Mouse (Mus musculus) hindbrain, embryonic 16.5 days (tissue): Measurements from ENCODE around the gene Tfpt. TPM values are rescaled to one million over a fixed set of nuclear protein-coding genes. Genes with fewer than 3 reads are reported as not detected.

ENCODE experiments used
- ATAC-seq: fragments of 200-750 bp; cut with Nextera tagmentation; 2 replicates; pipeline ENCODE4 v1.8.0; 2017; ENCODE audit warnings: moderate TSS enrichment, moderate library complexity
- H3K27ac ChIP-seq: fragments of 300-500 bp; sonication (generic); 2 replicates; pipeline ENCODE4 v1.5.1; 2014; ENCODE audit warnings: low read depth, mild to moderate bottlenecking, control low read depth, low read length, moderate library complexity
- H3K27me3 ChIP-seq: fragments of 300-500 bp; sonication (generic); replicated peaks from 2 replicates; pipeline ENCODE4 v1.6.1; 2014; ENCODE audit warnings: low read length; ENCODE audit not compliant: control insufficient read depth, insufficient read depth
- H3K36me3 ChIP-seq: fragments of 300-500 bp; sonication (generic); 2 replicates; pipeline ENCODE4 v1.6.1; 2014; ENCODE audit warnings: mild to moderate bottlenecking, low read length, moderate library complexity, mixed read lengths; ENCODE audit not compliant: control insufficient read depth, insufficient read depth
- H3K4me1 ChIP-seq: fragments of 300-500 bp; sonication (generic); 2 replicates; pipeline ENCODE4 v1.6.1; 2014; ENCODE audit warnings: low read depth, low read length; ENCODE audit not compliant: control insufficient read depth, insufficient read depth
- H3K4me2 ChIP-seq: fragments of 300-500 bp; sonication (generic); 2 replicates; pipeline ENCODE4 v1.6.1; 2014; ENCODE audit warnings: mild to moderate bottlenecking, low read length, control low read depth, moderate library complexity
- H3K4me3 ChIP-seq: fragments of 300-500 bp; sonication (generic); 2 replicates; pipeline ENCODE4 v1.5.1; 2014; ENCODE audit warnings: mild to moderate bottlenecking, low read length, control low read depth, moderate library complexity
- H3K9ac ChIP-seq: fragments of 300-500 bp; sonication (generic); 2 replicates; pipeline ENCODE4 v1.6.1; 2014; ENCODE audit warnings: low read depth, mild to moderate bottlenecking, control low read depth, low read length, moderate library complexity
- H3K9me3 ChIP-seq: fragments of 300-500 bp; sonication (generic); 2 replicates; pipeline ENCODE4 v1.6.1; 2014; ENCODE audit warnings: mild to moderate bottlenecking, low read length, moderate library complexity; ENCODE audit not compliant: control insufficient read depth
- WGBS: fragments of 180-500 bp; shearing (Covaris S2); extraction: QIAGEN DNeasy Blood & Tissue Kit; methylation state at CpG from one replicate; pipeline ENCODE4 v1.1.7; 2014; 5-methylcytosine and 5-hydroxymethylcytosine counted together
- polyA plus RNA-seq: library from polyadenylated mRNA; unstranded; fragments of >200 nt; fragmentation: Nextera tagmentation; extraction: Ambion mirVana; gene quantifications from 2 replicates; pipeline ENCODE4 v1.2.1, GENCODE M21; 2015

Gene Tfpt
- polyA plus RNA-seq, 1 experiment from 2014 or later = 39.6 TPM

GRCm38 (mm10) chr7:3630478-3630815 is 718 bp upstream of the Tfpt start:
- Histone ChIP-seq H3K4me3 (peak overlapping the region; percentile 62), H3K27ac (no peak overlapping the region), H3K36me3 (peaks cover 12% of the 10 kb centered on the region; the same call in 1 of the 2 replicates), H3K9ac (peak overlapping the region; percentile 76), H3K9me3 (no peaks in the 10 kb centered on the region), H3K27me3 (no peaks in the 10 kb centered on the region), H3K4me2 (peak overlapping the region; percentile 97), H3K4me1 (peaks cover 25% of the 10 kb centered on the region)
- 58% methylated on average over 3 of the region's 3 CpGs for WGBS
- peak; percentile 6; the same call in 1 of the 2 replicates for ATAC-seq

- 35% methylated on average over 4 of the region's 4 CpGs for WGBS
Observed at GRCm38 (mm10) chr7:3629030-3629429, 699 bp downstream of the Tfpt start.

DNA sequence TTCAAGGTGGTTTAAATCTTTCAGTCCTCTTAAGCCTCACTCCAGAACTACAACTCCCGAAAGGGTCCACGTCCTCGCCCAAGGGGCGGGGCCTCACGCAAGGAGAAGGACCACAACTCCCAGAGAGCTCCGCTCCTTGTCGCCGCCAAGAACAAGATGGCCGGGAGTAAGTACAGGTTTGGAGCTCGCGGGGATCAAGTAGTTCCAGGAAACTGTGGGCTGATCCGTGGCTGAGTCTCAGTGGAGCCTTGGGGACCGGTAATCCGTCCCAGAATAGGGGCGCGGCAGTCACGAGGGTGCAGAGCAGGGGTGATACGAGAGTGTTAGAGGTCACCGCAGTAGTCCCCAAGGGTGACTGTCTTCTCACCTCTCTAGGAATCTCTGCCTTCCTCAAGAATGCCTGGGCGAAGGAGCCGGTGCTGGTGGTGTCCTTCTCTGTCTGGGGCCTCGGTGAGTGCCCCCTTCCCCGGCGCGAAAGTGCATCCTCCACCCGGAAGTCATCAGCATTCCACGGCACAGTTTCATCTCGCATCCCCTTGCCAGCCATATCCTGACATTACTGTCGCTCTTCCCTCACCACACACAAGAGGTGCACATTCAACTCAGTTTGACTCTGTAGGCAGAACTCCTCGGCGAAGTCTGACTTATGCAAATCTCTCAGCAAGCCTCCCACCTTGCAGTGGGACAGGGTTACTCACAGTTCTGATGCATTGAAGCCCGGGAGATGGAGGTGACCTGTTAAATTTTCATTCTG is 12.3 kb downstream of the Tfpt start, which contains the start of gene Ndufa3:
Gene Ndufa3, plus strand, starts transcription at position 132 of the 754 bp plus-strand sequence.
- peaks cover 9% of the 10 kb centered on the region for H3K36me3 ChIP-seq
- ATAC-seq = peak; percentile 97
- peak within 1 kb of the TSS; percentile 81 for H3K9ac ChIP-seq
- H3K27ac ChIP-seq = peak within 1 kb of the TSS; percentile 84
- no peaks in the 10 kb centered on the region; the same call in 1 of the 2 replicates for H3K27me3 ChIP-seq
- under 1% methylated on average over 32 of the region's 32 CpGs for WGBS
- peak within 1 kb of the TSS; percentile 82 for H3K4me2 ChIP-seq
- H3K4me3 ChIP-seq = peak within 1 kb of the TSS; percentile 75
- no peaks in the 10 kb centered on the region for H3K9me3 ChIP-seq
- peaks cover 15% of the 10 kb centered on the region for H3K4me1 ChIP-seq

More at GRCm38 (mm10) chr7:3629030-3629429, 699 bp downstream of the Tfpt start:
- H3K9ac ChIP-seq = peak overlapping the region; percentile 70
- peak overlapping the region; percentile 97 for H3K4me2 ChIP-seq
- peaks cover 25% of the 10 kb centered on the region for H3K4me1 ChIP-seq
- peaks cover 14% of the 10 kb centered on the region for H3K36me3 ChIP-seq
- peak overlapping the region; percentile 62 for H3K4me3 ChIP-seq
- peak overlapping the region; percentile 36 for H3K27ac ChIP-seq
- ATAC-seq = peak; percentile 58
- no peaks in the 10 kb centered on the region for H3K27me3 ChIP-seq
- H3K9me3 ChIP-seq = no peaks in the 10 kb centered on the region

GRCm38 (mm10) chr7:3616389-3617241 is 13.1 kb downstream of the Tfpt start:
- Histone ChIP-seq H3K4me1 (peaks cover 15% of the 10 kb centered on the region), H3K27me3 (no peaks in the 10 kb centered on the region; the same call in 1 of the 2 replicates), H3K4me2 (peak overlapping the region; percentile 82), H3K9me3 (no peaks in the 10 kb centered on the region), H3K4me3 (peak overlapping the region; percentile 75), H3K36me3 (peaks cover 9% of the 10 kb centered on the region), H3K27ac (no peak overlapping the region), H3K9ac (no peak overlapping the region)
- WGBS = 46% methylated on average over 6 of the region's 6 CpGs
- ATAC-seq = peak; percentile 14

- ATAC-seq = no peak
- peak within 1 kb of the TSS; percentile 75 for H3K4me3 ChIP-seq
- no peaks in the 10 kb centered on the region for H3K9me3 ChIP-seq
- peak within 1 kb of the TSS; percentile 82 for H3K4me2 ChIP-seq
- 85% methylated on average over 4 of the region's 4 CpGs for WGBS
- H3K4me1 ChIP-seq = peaks cover 15% of the 10 kb centered on the region
- peaks cover 9% of the 10 kb centered on the region for H3K36me3 ChIP-seq
- H3K27ac ChIP-seq = no peak within 1 kb of the TSS
- H3K27me3 ChIP-seq = no peaks in the 10 kb centered on the region; the same call in 1 of the 2 replicates
- no peak within 1 kb of the TSS for H3K9ac ChIP-seq
Observed at GRCm38 (mm10) chr7:3616057-3616388, 13.7 kb downstream of the Tfpt start, which contains the start of gene Oscar. Gene Oscar, minus strand, starts transcription at chr7:3616157.

GRCm38 (mm10) chr7:3614021-3614420 is 15.7 kb downstream of the Tfpt start:
- Histone ChIP-seq H3K4me1 (peaks cover 12% of the 10 kb centered on the region), H3K9me3 (no peaks in the 10 kb centered on the region), H3K27me3 (no peaks in the 10 kb centered on the region; the same call in 1 of the 2 replicates), H3K27ac (no peak overlapping the region), H3K9ac (no peak overlapping the region), H3K4me2 (no peak overlapping the region), H3K4me3 (no peak overlapping the region), H3K36me3 (no peaks in the 10 kb centered on the region)
- WGBS = 84% methylated on average over 3 of the region's 3 CpGs
- ATAC-seq = no peak

GRCm38 (mm10) chr7:3611006-3611405 is 18.7 kb downstream of the Tfpt start:
- ATAC-seq = no peak
- no peak overlapping the region for H3K9ac ChIP-seq
- H3K9me3 ChIP-seq = no peaks in the 10 kb centered on the region
- no peaks in the 10 kb centered on the region; the same call in 1 of the 2 replicates for H3K27me3 ChIP-seq
- H3K4me3 ChIP-seq = no peak overlapping the region
- 89% methylated on average over 13 of the region's 13 CpGs for WGBS
- no peak overlapping the region for H3K4me2 ChIP-seq
- H3K36me3 ChIP-seq = no peaks in the 10 kb centered on the region
- no peak overlapping the region for H3K27ac ChIP-seq
- H3K4me1 ChIP-seq = no peaks in the 10 kb centered on the region

DNA sequence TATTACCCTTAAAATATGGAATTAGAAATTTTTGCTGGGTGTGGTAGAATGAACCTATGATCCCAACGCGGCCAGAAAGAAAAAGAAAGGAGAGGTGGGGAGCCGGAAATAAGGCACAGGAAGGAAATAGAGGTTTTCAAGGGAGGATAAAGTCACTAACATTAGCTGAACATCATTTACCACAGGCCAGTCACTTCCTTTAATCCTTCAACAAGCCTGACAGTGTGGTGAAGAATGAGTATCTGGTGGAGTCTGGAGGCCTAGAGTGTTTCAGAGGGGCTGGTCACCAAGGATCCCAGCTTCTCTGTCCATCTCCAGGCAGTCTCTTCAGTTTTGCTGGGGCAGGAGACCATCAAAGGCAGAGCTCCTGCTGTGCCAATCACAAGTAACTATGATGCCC is 19.3 kb downstream of the Tfpt start:
- Histone ChIP-seq H3K36me3 (no peaks in the 10 kb centered on the region), H3K27ac (no peak overlapping the region), H3K9me3 (no peaks in the 10 kb centered on the region), H3K9ac (no peak overlapping the region), H3K4me2 (no peak overlapping the region), H3K4me1 (no peaks in the 10 kb centered on the region), H3K27me3 (no peaks in the 10 kb centered on the region; the same call in 1 of the 2 replicates), H3K4me3 (no peak overlapping the region)
- ATAC-seq = no peak
- WGBS = 86% methylated on average over 3 of the region's 3 CpGs

- Histone ChIP-seq H3K27me3 (no peaks in the 10 kb centered on the region), H3K9ac (no peak overlapping the region), H3K36me3 (no peaks in the 10 kb centered on the region), H3K4me1 (no peaks in the 10 kb centered on the region), H3K4me3 (no peak overlapping the region), H3K4me2 (no peak overlapping the region), H3K27ac (no peak overlapping the region), H3K9me3 (no peaks in the 10 kb centered on the region)
- 56% methylated on average over 3 of the region's 3 CpGs for WGBS
- ATAC-seq = no peak
Observed at GRCm38 (mm10) chr7:3609082-3609481, 20.6 kb downstream of the Tfpt start.
